Mouse (Mus musculus) liver, embryonic 13.5 days (tissue): ENCODE results near the gene Ceacam12. TPM values are rescaled to one million over a fixed set of nuclear protein-coding genes. Genes with fewer than 3 reads are reported as not detected.
"Not testable (repeated sequence)": the region's sequence is repeated elsewhere in the genome, so short reads cannot be mapped to it uniquely, and the experiment has no call there.

Experiments used
- ATAC-seq: fragments of 200-750 bp; cut with Nextera tagmentation; 2 replicates; pipeline ENCODE4 v1.8.0; 2017; ENCODE audit warnings: low read depth, mild to moderate bottlenecking, moderate number of reproducible peaks, moderate library complexity
- DNase-seq: peaks from one replicate; pipeline ENCODE4 v3.0.0; 2022
- H3K27ac ChIP-seq: fragments of 300-500 bp; sonication (generic); 2 replicates; pipeline ENCODE4 v1.5.1; 2015; ENCODE audit warnings: moderate library complexity, mild to moderate bottlenecking, inconsistent platforms
- H3K27me3 ChIP-seq: fragments of 300-500 bp; sonication (generic); 2 replicates; pipeline ENCODE4 v1.6.1; 2015; ENCODE audit warnings: mild to moderate bottlenecking, inconsistent platforms
- H3K36me3 ChIP-seq: fragments of 300-500 bp; sonication (generic); 2 replicates; pipeline ENCODE4 v1.6.1; 2015; ENCODE audit warnings: mild to moderate bottlenecking, inconsistent platforms
- H3K4me1 ChIP-seq: fragments of 300-500 bp; sonication (generic); replicated peaks from 2 replicates; pipeline ENCODE4 v1.6.1; 2015; ENCODE audit warnings: inconsistent platforms
- H3K4me2 ChIP-seq: fragments of 300-500 bp; sonication (generic); 2 replicates; pipeline ENCODE4 v1.6.1; 2015; ENCODE audit warnings: inconsistent platforms, mild to moderate bottlenecking, moderate library complexity
- H3K4me3 ChIP-seq: fragments of 300-500 bp; sonication (generic); replicated peaks from 2 replicates; pipeline ENCODE4 v1.5.1; 2015; ENCODE audit warnings: mild to moderate bottlenecking, inconsistent platforms
- H3K9ac ChIP-seq: fragments of 300-500 bp; sonication (generic); 2 replicates; pipeline ENCODE4 v1.6.1; 2015; ENCODE audit warnings: mild to moderate bottlenecking, inconsistent platforms
- H3K9me3 ChIP-seq: fragments of 300-500 bp; sonication (generic); replicated peaks from 2 replicates; pipeline ENCODE4 v1.6.1; 2016; ENCODE audit warnings: inconsistent platforms
- WGBS: fragments of 180-500 bp; shearing (Covaris S2); methylation state at CpG from one replicate; pipeline ENCODE4 v1.1.7; 2015; ENCODE audit not compliant: insufficient replicate concordance; 5-methylcytosine and 5-hydroxymethylcytosine counted together
- microRNA-seq: library from miRNA; unstranded; fragments of <30 nt; microRNA quantifications from one replicate; pipeline ENCODE4, GENCODE M21; 2016
- polyA plus RNA-seq: library from polyadenylated mRNA; unstranded; fragments of >200 nt; fragmentation: Nextera tagmentation; extraction: Ambion mirVana; gene quantifications from 2 replicates; pipeline ENCODE4 v1.2.1, GENCODE M21; 2015

The Ceacam12 gene
- not detected in 2 replicates for polyA plus RNA-seq

GRCm38 (mm10) chr7:18065629-18066028 lies at the start of gene Ceacam12:
TSS of gene Ceacam12 (plus strand) at chr7:18065929.
- ATAC-seq, result no peak
- H3K4me1 ChIP-seq, result no peaks in the 10 kb centered on the region
- 48% methylated on average over 1 of the region's 1 CpGs for WGBS
- H3K9me3 ChIP-seq, result no peaks in the 10 kb centered on the region
- H3K9ac ChIP-seq, result no peak within 1 kb of the TSS
- no peaks in the 10 kb centered on the region for H3K36me3 ChIP-seq
- no peaks in the 10 kb centered on the region for H3K27me3 ChIP-seq
- no peak within 1 kb of the TSS for H3K4me3 ChIP-seq
- H3K4me2 ChIP-seq, result no peak within 1 kb of the TSS
- no peak within 1 kb of the TSS for H3K27ac ChIP-seq
- DNase-seq, result no peak

- not testable (repeated sequence) for DNase-seq
Observed at GRCm38 (mm10) chr7:18073821-18074220, 8.1 kb downstream of the Ceacam12 start.

GRCm38 (mm10) chr7:18100785-18101184 lies 35.1 kb downstream of the Ceacam12 start:
- H3K27ac ChIP-seq, result no peak overlapping the region
- H3K4me2 ChIP-seq, result no peak overlapping the region
- ATAC-seq (no peak), DNase-seq (no peak)
- H3K9ac ChIP-seq, result no peak overlapping the region
- no peaks in the 10 kb centered on the region for H3K36me3 ChIP-seq
- no peaks in the 10 kb centered on the region; the same call in 1 of the 2 replicates for H3K9me3 ChIP-seq
- no peaks in the 10 kb centered on the region for H3K4me1 ChIP-seq
- no peaks in the 10 kb centered on the region for H3K27me3 ChIP-seq
- WGBS, result 23% methylated on average over 2 of the region's 2 CpGs
- no peak overlapping the region for H3K4me3 ChIP-seq

More at GRCm38 (mm10) chr7:18073821-18074220, 8.1 kb downstream of the Ceacam12 start:
- not testable (repeated sequence) for H3K9ac ChIP-seq, H3K4me3 ChIP-seq, H3K4me1 ChIP-seq, H3K36me3 ChIP-seq, H3K4me2 ChIP-seq, ATAC-seq, H3K27ac ChIP-seq, H3K27me3 ChIP-seq
- 54% methylated on average over 1 of the region's 1 CpGs for WGBS
- peaks cover 12% of the 10 kb centered on the region for H3K9me3 ChIP-seq

Small RNA genes lying within 50 kb of the gene (microRNA-seq; reads per million reads assigned to microRNA genes)
- gene Gm22414, result not detected

Other genes starting within 250 kb of the Ceacam12 start
- gene Gm5155, start 194.2 kb upstream of the Ceacam12 start, polyA plus RNA-seq, result not detected in 2 replicates
- gene Ceacam11, start 93.8 kb upstream of the Ceacam12 start, polyA plus RNA-seq, result not detected in 2 replicates
- not detected in 2 replicates for gene Ceacam13, start 56.0 kb upstream of the Ceacam12 start, polyA plus RNA-seq
- gene Igfl3, start 110.6 kb downstream of the Ceacam12 start, polyA plus RNA-seq, result not detected in 2 replicates
- gene Mill1, start 179.4 kb downstream of the Ceacam12 start, polyA plus RNA-seq, result not detected in 2 replicates